Mouse (Mus musculus): Measurements from ENCODE around the gene Adgrd1.

- no peak for TF ChIP-seq POLR2A (IDR thresholded peaks at IDR 0.05; ENCODE audit: insufficient read length, low read depth)
- TF ChIP-seq TCF12 (IDR thresholded peaks at IDR 0.05; ENCODE audit: insufficient read depth, poor library complexity, severe bottlenecking): no peak
- no peak for TF ChIP-seq CEBPB (IDR thresholded peaks at IDR 0.05; ENCODE audit: insufficient read depth, poor library complexity, severe bottlenecking)
- no peak for TF ChIP-seq USF1 (IDR thresholded peaks at IDR 0.05; ENCODE audit: low read depth)
- TF ChIP-seq MYOG (IDR thresholded peaks at IDR 0.05; ENCODE audit: control insufficient read depth in 1 of 3, insufficient read depth in 1 of 3, insufficient read length in 2 of 3, low read depth in 2 of 3): no peak
Measured at GRCm38 (mm10) chr5:129051910-129052309, 44.6 kb upstream of the Adgrd1 start.
